Mouse (Mus musculus): Measurements from ENCODE around the gene Zc3h8.
A peak's percentile ranks its signal among the peaks of the same experiment; 100 is the strongest.

Zc3h8 gene

GRCm38 (mm10) chr2:128890661-128891335, 53.1 kb downstream of the Zc3h8 start:
- peak in 1 of 2 experiments; percentile 31 for DNase-seq

- no peak for DNase-seq
Measured at GRCm38 (mm10) chr2:128887866-128888550, 55.9 kb downstream of the Zc3h8 start.

- no peak for DNase-seq
Measured at GRCm38 (mm10) chr2:128885225-128885811, 58.6 kb downstream of the Zc3h8 start.

GRCm38 (mm10) chr2:128881236-128881635, 62.6 kb downstream of the Zc3h8 start:
- peak; percentile 25 to 29 for DNase-seq
